Mouse (Mus musculus) forelimb bud, embryonic 11.5 days (tissue): Measurements from ENCODE around the gene Tlr8.

Experiments
- DNase-seq: peaks from one replicate; pipeline ENCODE4 v3.0.0-alpha.2; 2012; ENCODE audit warnings: low read depth, low spot score

The Tlr8 gene

GRCm38 (mm10) chrX:167205813-167206520 is 58.2 kb downstream of the Tlr8 start:
- no peak for DNase-seq

DNA sequence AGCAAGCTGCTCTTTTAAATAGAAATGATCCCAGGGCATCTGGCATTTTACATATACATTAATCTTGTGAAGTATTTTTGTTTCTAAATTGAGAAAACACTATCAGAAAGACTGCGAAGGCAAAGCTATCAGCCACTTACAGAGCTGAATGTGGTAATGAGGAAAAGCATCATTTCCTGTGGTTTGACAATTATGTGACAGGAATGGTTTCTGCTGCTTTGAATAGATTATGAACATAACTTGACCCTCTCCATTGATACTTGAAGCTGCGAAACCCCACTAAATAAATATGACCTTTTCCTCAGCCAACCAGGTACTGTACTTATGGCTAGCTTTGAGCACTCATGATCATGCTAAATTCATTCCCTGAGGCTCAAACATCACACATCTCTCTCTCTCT is 62.8 kb downstream of the Tlr8 start:
- DNase-seq: no peak

- DNase-seq: no peak
Observed at GRCm38 (mm10) chrX:167195228-167195649, 68.9 kb downstream of the Tlr8 start.
